Mouse (Mus musculus) cerebellum, postnatal 36 days (tissue): ENCODE results near the gene Gja5.

ENCODE experiments used
- DNase-seq, 2 experiments: peaks; one replicate each; pipeline ENCODE4 v3.0.0; 2021 to 2022; ENCODE audit warnings: mixed read lengths in 2 of 2

The Gja5 gene

GRCm38 (mm10) chr3:97117511-97117910 lies 213.0 kb downstream of the Gja5 start:
- DNase-seq = no peak

DNA sequence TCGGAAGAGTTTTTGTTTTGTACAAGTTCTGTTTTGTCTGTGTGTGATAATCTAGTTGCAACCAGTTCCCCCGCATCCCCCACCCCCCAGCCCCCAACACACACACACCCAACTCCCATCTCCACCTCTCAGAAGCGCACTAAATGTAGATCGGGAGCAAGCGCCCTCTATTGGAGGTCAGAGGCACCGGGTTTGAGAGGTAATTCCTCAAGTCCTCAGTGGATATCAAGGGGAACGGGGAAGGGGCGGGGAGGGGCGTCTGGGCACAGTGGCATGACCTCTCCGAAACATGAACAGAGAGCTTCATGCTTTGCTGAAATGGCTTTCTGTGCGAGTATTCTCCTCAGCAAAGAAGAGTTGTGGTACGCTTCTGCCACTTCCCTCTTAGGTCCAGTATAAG lies 213.8 kb downstream of the Gja5 start:
- DNase-seq = no peak

DNA sequence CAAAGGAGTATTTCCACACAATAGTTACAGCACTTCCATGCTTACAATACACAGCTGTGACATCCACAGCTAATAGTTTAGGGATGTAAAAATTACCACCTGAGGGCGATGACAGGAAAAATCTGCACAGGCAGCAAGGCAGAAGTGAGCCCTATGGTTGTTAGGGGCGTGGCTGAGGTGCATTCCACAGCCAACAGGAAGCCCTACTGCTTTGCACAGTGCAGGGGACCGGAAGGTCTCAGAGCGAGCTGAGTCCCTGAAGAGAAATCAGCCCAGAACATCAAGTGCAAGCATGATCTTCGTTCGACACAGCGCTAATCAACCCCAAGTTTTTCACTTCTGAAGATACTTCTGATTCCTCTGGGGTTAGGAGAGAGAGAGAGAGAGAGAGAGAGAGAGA lies 219.7 kb downstream of the Gja5 start:
- DNase-seq = no peak
